Mouse (Mus musculus): ENCODE measurements at regions not wholly inside any gene's neighbourhood (a gene's known extent, or its start where the extent isn't known, plus 50 kb on each side); places are given as distances from the start of the nearest gene placed in this dataset.
A peak's percentile ranks its signal among the peaks of the same experiment; 100 is the strongest.

DNA sequence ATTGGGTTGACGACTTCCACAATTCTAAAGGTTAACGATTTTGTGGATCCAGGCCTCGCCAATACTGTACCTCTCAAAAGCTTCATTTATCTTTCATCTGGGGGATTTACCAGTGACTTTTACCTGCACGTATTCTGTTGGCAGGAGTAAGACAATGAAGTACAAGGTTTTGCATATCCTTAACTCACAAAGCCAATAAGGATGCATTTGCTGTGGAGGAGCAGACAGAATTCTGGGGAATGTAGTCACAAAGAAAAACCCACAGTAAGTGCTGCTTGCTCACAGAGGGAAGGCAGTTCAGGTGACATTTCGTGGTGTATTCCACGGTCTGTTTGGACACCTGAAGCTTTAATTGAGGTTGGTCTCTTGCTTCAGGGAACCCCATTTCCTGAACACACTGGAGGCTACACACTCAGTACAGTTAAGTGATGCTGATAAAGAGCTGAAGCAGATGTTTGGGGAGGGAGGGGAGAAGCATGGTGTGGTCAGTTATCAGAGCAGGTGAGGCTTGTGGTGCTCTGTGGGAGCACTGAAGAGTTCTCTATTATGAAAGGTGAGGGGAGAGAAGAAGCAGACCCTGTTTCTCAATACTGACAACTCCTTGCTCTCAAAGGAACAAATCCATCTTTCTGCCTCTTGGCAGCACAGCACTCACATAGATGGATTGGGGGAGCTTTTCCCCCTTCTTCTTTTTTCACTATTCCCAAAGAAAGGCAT is 358.1 kb downstream of the Sorl1 start:
- no peak overlapping the region for H3K9ac ChIP-seq
- DNase-seq (peak; percentile 13), ATAC-seq (no peak)
- 71% methylated on average over 6 of the region's 6 CpGs for WGBS
- 0 out of 2 replicates have a peak, but pooled peaks cover 9% of the 10 kb centered on the region for H3K4me1 ChIP-seq (ENCODE audit: insufficient read depth)
- H3K4me2 ChIP-seq (ENCODE audit: low read depth) = no peak overlapping the region
- 0 out of 2 replicates have a peak overlapping the region, but pooled peaks have one; percentile 35 for H3K27ac ChIP-seq (ENCODE audit: low read depth, low read length)
- H3K36me3 ChIP-seq (ENCODE audit: insufficient read depth) = no peaks in the 10 kb centered on the region
- no peak for TF ChIP-seq CTCF (IDR thresholded peaks at IDR 0.05; ENCODE audit: low read depth)
- H3K27me3 ChIP-seq (ENCODE audit: insufficient read depth, low read length) = no peaks in the 10 kb centered on the region
- no peaks in the 10 kb centered on the region for H3K9me3 ChIP-seq (ENCODE audit: low read length)
- no peak overlapping the region for H3K4me3 ChIP-seq (ENCODE audit: low read depth, low read length)

DNA sequence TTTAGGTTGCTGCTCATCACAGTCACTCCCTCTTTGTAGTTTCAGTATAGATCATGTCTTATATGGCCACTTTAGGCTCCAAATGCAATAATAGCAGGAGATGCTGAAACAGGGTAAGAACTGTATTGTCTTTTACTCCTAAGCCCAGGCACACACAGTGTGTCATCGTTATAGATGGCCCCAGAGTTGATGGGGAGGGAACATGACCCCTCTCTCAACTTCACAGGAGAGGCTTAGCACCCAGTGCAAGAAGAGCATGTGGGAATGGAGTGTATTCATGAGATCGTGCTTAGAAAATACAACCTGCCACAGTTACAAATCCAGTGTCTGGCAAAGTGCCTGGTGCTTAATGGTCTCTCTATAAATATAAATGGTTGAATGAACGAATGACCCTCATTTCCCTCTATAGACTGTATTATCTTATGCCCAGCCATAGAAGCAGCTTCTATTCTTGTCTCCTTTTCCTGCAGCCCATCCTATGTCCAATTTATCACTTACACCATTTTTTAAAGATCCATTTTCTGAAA is 363.0 kb downstream of the Sorl1 start:
- Histone ChIP-seq H3K4me2 (ENCODE audit: low read depth) (no peak overlapping the region), H3K27me3 (ENCODE audit: insufficient read depth, low read length) (no peaks in the 10 kb centered on the region), H3K27ac (ENCODE audit: low read depth, low read length) (no peak overlapping the region), H3K36me3 (ENCODE audit: insufficient read depth) (no peaks in the 10 kb centered on the region), H3K9me3 (ENCODE audit: low read length) (no peaks in the 10 kb centered on the region), H3K4me1 (ENCODE audit: insufficient read depth) (0 out of 2 replicates have a peak, but pooled peaks cover 2% of the 10 kb centered on the region), H3K9ac (no peak overlapping the region), H3K4me3 (ENCODE audit: low read depth, low read length) (no peak overlapping the region)
- 14% methylated on average over 3 of the region's 3 CpGs for WGBS
- no peak for DNase-seq
- no peak for TF ChIP-seq CTCF (IDR thresholded peaks at IDR 0.05; ENCODE audit: low read depth)
- no peak for ATAC-seq

- Histone ChIP-seq H3K4me3 (ENCODE audit: low read depth, low read length) (no peak overlapping the region), H3K9ac (no peak overlapping the region), H3K36me3 (ENCODE audit: insufficient read depth) (no peaks in the 10 kb centered on the region), H3K4me2 (ENCODE audit: low read depth) (no peak overlapping the region), H3K27me3 (ENCODE audit: insufficient read depth, low read length) (no peaks in the 10 kb centered on the region), H3K27ac (ENCODE audit: low read depth, low read length) (no peak overlapping the region), H3K9me3 (ENCODE audit: low read length) (no peaks in the 10 kb centered on the region), H3K4me1 (ENCODE audit: insufficient read depth) (no peaks in the 10 kb centered on the region)
- TF ChIP-seq CTCF (IDR thresholded peaks at IDR 0.05; ENCODE audit: low read depth) = no peak
- WGBS = 41% methylated on average over 6 of the region's 6 CpGs
- ATAC-seq (peak; percentile 23), DNase-seq (peak; percentile 45)
Observed at GRCm38 (mm10) chr9:41754434-41755002, 369.6 kb downstream of the Sorl1 start.

- ATAC-seq = no peak
- no peak overlapping the region for H3K27ac ChIP-seq (ENCODE audit: low read depth, low read length)
- H3K4me2 ChIP-seq (ENCODE audit: low read depth) = no peak overlapping the region
- H3K4me1 ChIP-seq (ENCODE audit: insufficient read depth) = no peaks in the 10 kb centered on the region
- H3K36me3 ChIP-seq (ENCODE audit: insufficient read depth) = no peaks in the 10 kb centered on the region
- no peak for TF ChIP-seq CTCF (IDR thresholded peaks at IDR 0.05; ENCODE audit: low read depth)
- H3K4me3 ChIP-seq (ENCODE audit: low read depth, low read length) = no peak overlapping the region
- no peak for DNase-seq
- H3K9ac ChIP-seq = no peak overlapping the region
- H3K27me3 ChIP-seq (ENCODE audit: insufficient read depth, low read length) = no peaks in the 10 kb centered on the region
- H3K9me3 ChIP-seq (ENCODE audit: low read length) = no peaks in the 10 kb centered on the region
- 92% methylated on average over 5 of the region's 5 CpGs for WGBS
Observed at GRCm38 (mm10) chr9:41745979-41746647, 378.0 kb downstream of the Sorl1 start.

- no peak for DNase-seq
- Histone ChIP-seq H3K4me2 (ENCODE audit: low read depth) (no peak overlapping the region), H3K27ac (ENCODE audit: low read depth, low read length) (no peak overlapping the region), H3K27me3 (ENCODE audit: insufficient read depth, low read length) (no peaks in the 10 kb centered on the region), H3K4me3 (ENCODE audit: low read depth, low read length) (no peak overlapping the region), H3K9ac (no peak overlapping the region), H3K9me3 (ENCODE audit: low read length) (no peaks in the 10 kb centered on the region), H3K4me1 (ENCODE audit: insufficient read depth) (peaks cover 7% of the 10 kb centered on the region), H3K36me3 (ENCODE audit: insufficient read depth) (no peaks in the 10 kb centered on the region)
- ATAC-seq = peak; percentile 42; the same call in 1 of the 2 replicates
- WGBS = 56% methylated on average over 5 of the region's 5 CpGs
- TF ChIP-seq CTCF (IDR thresholded peaks at IDR 0.05; ENCODE audit: low read depth) = no peak
Observed at GRCm38 (mm10) chr9:41741500-41741899, 382.6 kb downstream of the Sorl1 start.

DNA sequence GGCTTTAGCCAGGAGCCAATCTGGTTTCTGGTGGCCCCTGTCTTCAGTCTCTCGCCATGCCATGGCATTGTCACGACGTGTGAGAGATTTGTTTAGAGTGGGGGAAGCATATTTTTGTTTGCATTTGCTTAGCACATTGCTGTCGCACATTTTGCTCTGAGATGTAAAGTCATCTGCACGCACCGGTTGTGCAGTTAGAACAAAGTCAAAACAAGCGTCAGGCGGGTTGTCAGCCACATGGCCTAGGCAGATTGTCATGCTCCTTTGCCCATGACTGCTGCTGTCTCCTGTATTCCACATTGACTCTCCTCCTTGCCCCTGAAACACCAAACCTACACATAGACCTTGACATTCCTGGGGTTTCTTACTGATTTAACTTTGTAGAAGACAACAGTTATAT is 383.6 kb downstream of the Sorl1 start:
- Histone ChIP-seq H3K9me3 (ENCODE audit: low read length) (no peaks in the 10 kb centered on the region), H3K4me1 (ENCODE audit: insufficient read depth) (peaks cover 7% of the 10 kb centered on the region), H3K4me2 (ENCODE audit: low read depth) (no peak overlapping the region), H3K9ac (no peak overlapping the region), H3K27ac (ENCODE audit: low read depth, low read length) (no peak overlapping the region), H3K4me3 (ENCODE audit: low read depth, low read length) (no peak overlapping the region), H3K36me3 (ENCODE audit: insufficient read depth) (no peaks in the 10 kb centered on the region), H3K27me3 (ENCODE audit: insufficient read depth, low read length) (no peaks in the 10 kb centered on the region)
- TF ChIP-seq CTCF (IDR thresholded peaks at IDR 0.05; ENCODE audit: low read depth) = no peak
- ATAC-seq = peak; percentile 39
- 62% methylated on average over 8 of the region's 8 CpGs for WGBS
- DNase-seq = peak; percentile 76

DNA sequence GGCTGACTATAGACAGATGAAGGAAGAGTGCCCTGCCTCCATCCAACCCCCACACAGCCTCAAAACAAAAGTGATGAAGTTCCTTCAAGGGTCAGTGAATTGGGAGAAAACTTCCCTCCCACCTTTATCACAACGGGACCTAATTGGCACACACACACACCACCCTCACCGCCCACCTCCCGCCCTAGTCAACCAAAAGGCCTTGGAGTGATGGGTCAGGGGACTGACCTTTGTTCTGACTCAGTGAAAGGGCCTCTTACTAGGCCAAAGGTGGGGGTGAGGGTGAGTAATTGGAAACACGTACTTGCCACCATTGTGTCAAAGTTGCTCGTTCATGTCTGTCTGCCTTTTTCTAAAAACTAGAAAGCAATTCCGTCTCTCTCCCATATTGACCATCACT is 386.4 kb downstream of the Sorl1 start:
- TF ChIP-seq CTCF (IDR thresholded peaks at IDR 0.05; ENCODE audit: low read depth) = no peak
- H3K27ac ChIP-seq (ENCODE audit: low read depth, low read length) = peak overlapping the region; percentile 98
- ATAC-seq (no peak), DNase-seq (no peak)
- 38% methylated on average over 6 of the region's 6 CpGs for WGBS
- H3K9ac ChIP-seq = no peak overlapping the region
- no peaks in the 10 kb centered on the region for H3K9me3 ChIP-seq (ENCODE audit: low read length)
- H3K4me1 ChIP-seq (ENCODE audit: insufficient read depth) = peaks cover 12% of the 10 kb centered on the region
- H3K4me3 ChIP-seq (ENCODE audit: low read depth, low read length) = no peak overlapping the region
- H3K4me2 ChIP-seq (ENCODE audit: low read depth) = peak overlapping the region; percentile 74; the same call in 1 of the 2 replicates
- no peaks in the 10 kb centered on the region for H3K36me3 ChIP-seq (ENCODE audit: insufficient read depth)
- no peaks in the 10 kb centered on the region for H3K27me3 ChIP-seq (ENCODE audit: insufficient read depth, low read length)
